Mouse (Mus musculus) thymus, adult 2 months (tissue): Measurements from ENCODE around the gene Rhov.

Experiments used
- CTCF ChIP-seq: fragments of 200-500 bp; IDR thresholded peaks from 2 replicates; pipeline ENCODE4 v1.5.1; 2012; ENCODE audit warnings: mild to moderate bottlenecking, control low read depth, low read length, moderate library complexity, borderline replicate concordance; ENCODE audit not compliant: control insufficient read depth, poor library complexity, insufficient read depth; ENCODE audit errors: extremely low read depth
- POLR2A ChIP-seq: fragments of 200-500 bp; IDR thresholded peaks from 2 replicates; pipeline ENCODE4 v1.6.1; 2012; ENCODE audit warnings: mild to moderate bottlenecking, low read length, control low read depth, moderate library complexity; ENCODE audit not compliant: control insufficient read depth, poor library complexity, insufficient read depth; ENCODE audit errors: extremely low read depth

DNA sequence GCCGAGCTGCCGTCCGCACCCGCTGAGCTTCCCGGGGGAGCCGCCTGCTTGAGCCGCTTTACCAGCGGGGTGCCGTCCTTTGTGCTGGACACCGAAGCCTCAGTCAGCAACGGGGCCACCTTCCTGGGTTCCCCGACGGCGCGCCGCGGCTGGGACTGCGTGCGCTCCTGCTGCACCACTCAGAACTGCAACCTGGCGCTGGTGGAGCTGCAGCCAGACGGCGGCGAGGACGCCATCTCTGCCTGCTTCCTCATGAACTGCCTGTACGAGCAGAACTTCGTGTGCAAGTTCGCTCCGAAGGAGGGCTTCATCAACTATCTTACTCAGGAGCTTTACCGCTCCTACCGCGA, 33.2 kb downstream of the Rhov start:
- TF ChIP-seq POLR2A (no peak), CTCF (no peak)
